Mouse (Mus musculus) kidney, postnatal 10 days (tissue): ENCODE results near the gene Rbck1.
"Not testable (repeated sequence)": the region's sequence is repeated elsewhere in the genome, so short reads cannot be mapped to it uniquely, and the experiment has no call there.

Source experiments
- DNase-seq: peaks from one replicate; pipeline ENCODE4 v3.0.0; 2021; ENCODE audit warnings: mixed read lengths

Gene Rbck1

DNA sequence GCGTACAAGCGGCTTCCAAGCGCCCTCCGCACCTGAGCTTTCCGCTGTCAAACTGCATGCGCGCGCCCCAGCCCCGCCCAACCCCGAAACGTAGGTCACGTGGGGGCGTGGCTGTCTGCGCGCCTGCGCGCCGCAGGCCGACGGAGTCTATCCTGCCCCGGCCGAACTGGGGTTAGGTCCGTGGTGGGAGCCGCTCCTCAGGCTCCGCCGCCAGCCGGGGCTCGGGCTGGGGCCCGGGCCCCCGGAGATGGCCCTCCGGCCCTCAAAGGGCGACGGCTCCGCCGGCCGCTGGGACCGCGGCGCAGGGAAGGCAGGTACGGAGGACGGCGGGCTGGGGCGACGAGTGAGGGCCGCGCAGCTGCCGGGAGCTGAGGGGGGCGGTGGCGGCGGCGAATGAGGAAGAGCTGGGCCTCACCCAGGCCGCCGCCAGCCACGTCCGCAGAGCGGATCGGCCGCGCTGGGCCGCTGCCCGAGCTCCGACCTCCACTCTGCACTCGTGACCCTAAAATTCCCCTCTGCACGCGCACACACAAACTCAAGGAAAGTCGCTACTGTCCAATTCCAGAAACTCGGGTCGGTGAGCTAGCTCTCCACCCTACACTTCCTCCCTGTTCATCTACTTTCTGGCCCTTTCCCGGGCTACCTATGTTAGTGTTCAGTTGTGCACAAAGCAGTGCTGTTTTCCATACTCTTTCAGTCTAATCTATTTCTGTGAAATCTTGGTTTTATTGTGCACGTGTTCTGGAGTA is 38.6 kb downstream of the Rbck1 start, which contains the start of gene Tbc1d20:
Tbc1d20 (plus strand) TSS at position 102 of the 749 bp plus-strand sequence.
- peak; percentile 95 for DNase-seq

DNA sequence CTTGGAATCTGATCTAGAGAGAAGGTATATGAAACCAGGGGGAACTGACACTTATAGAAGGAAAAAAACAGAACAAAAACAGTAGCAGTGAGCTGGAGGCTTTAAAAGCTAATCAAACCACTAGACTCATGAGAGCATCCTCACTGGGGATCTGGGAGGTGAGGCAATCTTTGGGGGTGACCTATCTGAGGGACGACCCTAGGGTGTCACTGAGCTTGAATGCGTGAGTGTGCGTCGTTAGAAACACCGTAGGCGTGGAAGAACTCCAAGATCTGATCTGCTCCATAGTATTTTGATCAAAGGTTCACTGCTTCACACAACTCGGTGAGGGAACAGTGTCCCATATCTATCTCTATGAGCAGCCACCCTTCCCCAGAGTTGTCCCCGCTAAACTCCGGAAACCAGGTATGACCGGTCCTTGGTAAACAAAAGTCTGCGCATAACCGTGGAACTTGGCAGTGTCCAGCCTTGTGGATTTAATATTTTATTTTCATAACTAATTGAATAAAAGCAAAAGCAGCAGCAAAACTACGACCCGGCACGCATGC is 39.2 kb downstream of the Rbck1 start:
- no peak for DNase-seq

DNA sequence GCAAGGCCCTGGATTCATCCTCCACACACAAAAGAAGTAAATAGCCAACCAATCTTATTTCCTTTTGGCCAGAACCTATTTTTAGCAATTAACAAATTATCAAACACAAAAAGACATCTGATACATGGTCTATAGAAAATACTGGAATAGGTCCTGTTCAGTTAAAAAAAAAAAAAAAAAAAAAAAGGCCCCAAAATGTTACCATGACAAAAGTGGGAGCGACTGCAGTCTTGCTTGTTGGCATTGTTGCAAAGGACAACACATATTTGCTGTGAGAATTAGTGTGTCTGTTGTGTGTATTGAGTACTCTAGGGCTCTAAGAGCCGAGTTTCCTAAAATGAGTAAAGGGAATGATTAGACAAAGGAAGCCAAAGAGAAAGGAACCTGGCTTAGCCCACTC is 40.0 kb downstream of the Rbck1 start:
- DNase-seq = no peak

DNA sequence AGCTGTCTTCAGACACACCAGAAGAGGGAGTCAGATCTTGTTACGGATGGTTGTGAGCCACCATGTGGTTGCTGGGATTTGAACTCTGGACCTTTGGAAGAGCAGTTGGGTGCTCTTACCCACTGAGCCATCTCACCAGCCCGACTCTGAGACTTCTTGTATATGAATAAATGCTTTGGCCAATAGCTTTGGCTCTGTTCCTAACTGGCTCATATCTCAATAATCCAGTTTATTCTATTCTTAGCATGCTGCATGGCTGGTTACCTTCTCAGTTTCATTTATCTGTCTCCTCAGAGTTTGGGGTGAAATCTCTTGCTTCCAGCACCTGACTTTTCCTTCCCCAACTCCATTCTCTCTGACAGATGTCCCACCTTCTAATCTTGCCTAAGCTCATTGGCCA is 42.8 kb downstream of the Rbck1 start:
- DNase-seq = not testable (repeated sequence)

DNA sequence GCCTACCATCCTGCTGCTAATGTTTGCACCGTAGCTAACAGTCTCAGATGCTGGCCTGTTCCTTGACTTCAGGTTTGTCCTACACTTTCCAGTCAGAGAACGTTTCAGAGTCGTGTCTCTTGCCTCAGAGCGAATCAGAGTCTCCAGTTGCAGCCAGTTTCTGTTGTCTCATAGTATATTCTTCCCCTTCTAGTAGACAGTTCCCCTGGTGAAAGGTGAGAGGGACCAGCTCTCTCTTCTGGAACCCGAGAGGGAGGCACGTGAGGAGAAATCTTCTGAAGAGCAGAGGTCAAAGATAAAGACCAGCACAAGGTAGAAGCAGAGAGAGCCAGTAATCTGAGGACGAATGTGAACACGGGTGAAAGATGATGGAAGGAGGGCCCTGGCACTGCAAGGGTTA is 44.4 kb downstream of the Rbck1 start:
- no peak for DNase-seq

DNA sequence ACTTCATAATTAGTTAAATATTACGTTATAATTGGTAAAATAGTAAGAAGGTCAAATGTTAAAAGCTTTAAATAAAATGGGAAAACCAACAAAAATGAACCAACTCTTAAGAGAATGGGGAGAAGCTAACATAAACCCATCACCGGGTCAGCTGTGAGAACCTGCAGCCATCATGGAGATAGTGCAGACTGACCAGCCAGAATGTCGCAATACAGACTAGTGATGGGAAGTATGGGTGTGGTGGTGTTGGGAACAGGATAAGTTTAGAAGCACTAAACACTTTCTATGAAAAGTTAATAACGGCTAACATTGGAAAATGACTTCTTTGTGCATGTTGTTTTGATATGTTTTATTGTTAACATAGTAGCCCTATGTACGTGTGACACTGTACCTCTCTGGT is 44.9 kb downstream of the Rbck1 start:
- no peak for DNase-seq

DNA sequence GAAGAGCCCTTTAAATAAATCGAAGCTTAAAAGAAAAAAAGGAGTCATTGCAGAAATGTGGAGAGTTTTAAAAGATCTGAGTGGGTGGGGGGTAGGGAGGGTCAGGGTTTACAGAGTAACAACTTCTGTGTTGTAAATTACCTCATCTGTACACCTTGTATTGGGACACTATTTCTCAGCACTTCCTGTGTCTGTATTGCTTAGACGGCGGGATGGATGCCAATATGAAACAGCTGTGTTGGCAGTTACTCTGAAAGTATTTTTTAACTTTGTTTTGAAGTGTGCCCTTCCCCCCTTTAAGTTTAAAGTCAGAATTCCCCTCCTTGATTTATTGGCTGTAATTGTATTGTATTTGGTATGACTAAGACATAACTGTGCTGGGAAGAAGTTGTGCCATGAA is 51.0 kb downstream of the Rbck1 start:
- peak; percentile 30 for DNase-seq

DNA sequence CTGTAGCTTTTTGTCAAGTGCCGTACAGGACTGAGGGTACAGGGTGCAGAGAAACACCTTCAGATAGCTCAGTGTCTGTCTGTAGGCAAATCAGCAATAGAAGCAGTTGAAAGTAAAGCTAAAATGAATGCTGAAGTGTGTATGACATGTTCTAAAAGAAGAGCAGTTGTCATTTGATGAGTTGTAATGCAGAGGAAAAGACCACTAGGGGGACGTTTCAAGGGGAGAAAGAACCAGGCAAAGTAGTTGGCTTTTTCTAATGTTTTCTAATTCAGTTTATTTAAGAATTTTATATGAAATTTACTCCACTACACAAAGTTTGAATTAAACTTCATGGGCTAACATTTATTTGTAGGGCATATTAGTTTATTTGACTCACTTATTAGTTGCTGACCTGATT is 58.8 kb downstream of the Rbck1 start:
- DNase-seq = no peak
